Mouse (Mus musculus) CH12.LX (cell line): ENCODE results near the gene Ak9.

ENCODE experiments used
- CHD2 ChIP-seq: IDR thresholded peaks from 2 replicates; pipeline ENCODE4 v1.6.1; 2011; ENCODE audit warnings: low read length, improper control_type of control experiment
- CTCF ChIP-seq, 2 experiments: IDR thresholded peaks in 1 of 2; conservative IDR thresholded peaks in 1 of 2; 2 replicates each; pipeline ENCODE4 v1.5.1; 2011 to 2012; ENCODE audit warnings: low read depth in 2 of 2, low read length in 2 of 2, improper control_type of control experiment in 1 of 2, inconsistent platforms in 1 of 2, mild to moderate bottlenecking in 1 of 2, moderate library complexity in 1 of 2
- EP300 ChIP-seq: IDR thresholded peaks from 2 replicates; pipeline ENCODE4 v1.6.1; 2011; ENCODE audit warnings: low read length, improper control_type of control experiment
- MAFK ChIP-seq: IDR thresholded peaks from 2 replicates; pipeline ENCODE4 v1.6.1; 2011; ENCODE audit warnings: low read length, improper control_type of control experiment; ENCODE audit not compliant: insufficient replicate concordance
- POLR2AphosphoS2 ChIP-seq: IDR thresholded peaks from 2 replicates; pipeline ENCODE4 v1.6.1; 2011; ENCODE audit warnings: low read depth, low read length, improper control_type of control experiment
- RCOR1 ChIP-seq: conservative IDR thresholded peaks from 2 replicates; pipeline ENCODE4 v1.6.1; 2012; ENCODE audit warnings: low read depth, mild to moderate bottlenecking, inconsistent platforms, low read length, improper control_type of control experiment
- ZC3H11A ChIP-seq: IDR thresholded peaks from 2 replicates; pipeline ENCODE4 v1.6.1; 2012; ENCODE audit warnings: low read depth, mild to moderate bottlenecking, inconsistent platforms, low read length, improper control_type of control experiment
- ZKSCAN1 ChIP-seq: IDR thresholded peaks from 2 replicates; pipeline ENCODE4 v1.6.1; 2012; ENCODE audit warnings: low read depth, inconsistent platforms, low read length, improper control_type of control experiment, borderline replicate concordance

DNA sequence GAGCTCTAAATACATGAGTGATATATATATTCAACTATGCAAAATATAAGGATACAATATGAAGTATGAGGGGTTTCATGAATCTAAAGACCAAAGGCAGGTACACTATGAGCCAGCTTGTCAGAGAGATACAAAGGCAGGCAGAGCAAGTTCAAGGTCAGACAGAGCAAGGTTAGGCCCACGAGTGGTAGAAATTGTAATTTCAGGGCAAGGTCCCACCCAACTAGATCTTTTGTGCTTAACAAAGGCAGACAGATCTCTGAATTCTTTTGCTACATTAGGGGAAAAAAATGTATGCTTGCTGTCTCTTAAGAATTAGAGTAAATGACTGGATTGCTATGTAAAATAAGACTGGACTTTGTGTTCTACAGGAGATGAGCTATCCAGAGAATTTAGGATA lies 3.6 kb upstream of the Ak9 start:
- TF ChIP-seq MAFK: no peak
- no peak for TF ChIP-seq CTCF (conservative IDR thresholded peaks at IDR 0.05 in 1 of 2, IDR thresholded peaks at IDR 0.05 in 1 of 2; ENCODE audit: low read depth in 2 of 2, low read length in 2 of 2)
- TF ChIP-seq CHD2: no peak
- no peak for TF ChIP-seq POLR2AphosphoS2
- no peak for TF ChIP-seq ZC3H11A
- no peak for TF ChIP-seq EP300
- TF ChIP-seq ZKSCAN1: no peak
- no peak for TF ChIP-seq RCOR1
